Mouse (Mus musculus) R1 (cell line): ENCODE measurements around the gene Tns3.
A peak's percentile ranks its signal among the peaks of the same experiment; 100 is the strongest.
"Not testable (repeated sequence)": the region's sequence is repeated elsewhere in the genome, so short reads cannot be mapped to it uniquely, and the experiment has no call there.

Experiments used
- DNase-seq: peaks from one replicate; pipeline ENCODE4 v3.0.0-alpha.2; 2018; ENCODE audit warnings: low read depth, low spot score

Gene Tns3

DNA sequence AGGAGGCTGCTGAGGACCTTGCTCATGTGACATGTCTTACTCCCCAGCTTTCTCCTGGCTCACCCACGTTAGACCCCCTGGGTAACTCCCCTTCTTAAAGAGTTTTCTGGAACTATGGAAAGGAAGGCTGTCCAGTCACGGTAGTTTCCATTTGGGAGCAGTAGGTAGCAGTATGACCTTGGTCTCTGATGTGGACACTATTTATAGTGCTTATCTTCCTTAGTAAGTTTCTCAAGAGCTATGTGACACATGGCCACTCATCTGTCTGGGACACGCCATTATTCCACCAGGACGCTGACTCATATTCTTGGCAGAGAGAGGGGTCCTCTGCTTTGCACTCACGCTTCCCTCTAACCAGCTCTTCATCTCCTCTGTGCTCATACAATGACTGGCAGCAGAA lies 84.5 kb downstream of the Tns3 start:
- no peak for DNase-seq

DNA sequence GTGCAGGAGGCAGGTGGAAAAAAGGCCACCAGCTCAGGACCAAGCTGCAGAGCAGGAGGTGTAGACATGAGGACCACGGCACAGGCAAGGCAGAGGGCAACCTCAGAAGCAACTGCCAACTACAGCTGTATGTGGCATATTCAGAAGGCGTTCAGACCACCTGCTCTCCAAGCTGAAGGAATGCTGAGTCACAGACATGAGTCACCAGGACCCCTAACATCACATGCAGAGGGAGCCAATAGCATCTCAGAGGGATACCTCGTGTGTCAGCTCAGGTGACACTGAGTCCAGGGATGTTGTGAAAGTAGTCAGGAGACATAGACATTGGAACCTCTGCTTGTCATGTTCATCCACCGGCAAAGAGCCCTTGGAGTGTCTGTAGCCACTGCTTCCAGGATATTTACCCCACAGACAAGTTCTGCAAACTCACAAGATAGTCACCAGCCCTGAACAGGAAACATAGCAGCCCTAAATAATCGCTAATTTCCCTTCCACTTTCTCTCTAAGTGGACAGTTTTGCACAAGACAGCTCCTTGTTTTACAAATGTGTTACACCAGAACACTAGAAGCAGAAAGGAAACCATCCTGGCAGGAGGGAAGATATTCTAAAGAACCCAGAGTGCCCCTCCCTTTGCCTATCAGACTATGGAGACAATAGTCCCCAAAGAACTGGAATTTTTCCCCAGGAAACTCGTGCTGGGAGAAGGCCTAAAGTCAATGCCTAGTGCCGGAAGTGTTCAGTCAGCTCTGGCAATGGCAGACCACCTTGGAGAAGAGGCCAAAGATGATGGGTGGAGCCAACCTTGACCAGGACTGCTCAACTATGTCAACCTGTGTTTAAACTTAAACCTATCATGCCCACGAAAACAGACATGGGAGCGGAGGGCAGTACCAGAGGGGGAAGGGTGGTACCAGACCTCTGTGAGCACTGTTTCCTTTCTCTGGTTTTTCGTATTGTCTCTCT lies 88.8 kb downstream of the Tns3 start:
- peak; percentile 100 for DNase-seq

DNA sequence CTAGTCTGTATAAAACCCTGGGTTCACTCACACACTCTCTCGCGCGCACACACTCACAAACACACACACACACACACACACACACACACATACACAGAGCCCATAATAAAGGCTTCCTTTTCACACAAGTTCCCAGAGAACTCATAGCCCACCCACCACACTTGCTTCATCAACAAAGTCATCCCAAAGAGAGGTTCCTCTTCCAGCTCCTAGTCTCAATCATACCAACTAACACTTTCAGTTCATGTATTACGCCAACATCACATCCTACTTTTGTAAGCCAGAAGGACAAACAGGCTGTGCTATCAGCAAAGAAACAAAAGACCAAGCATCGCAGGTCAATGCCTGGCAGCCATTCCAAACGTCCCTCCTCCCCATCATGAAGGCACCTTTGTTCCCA lies 89.8 kb downstream of the Tns3 start:
- no peak for DNase-seq

- no peak for DNase-seq
Observed at GRCm38 (mm10) chr11:8572762-8573161, 91.6 kb downstream of the Tns3 start.

DNA sequence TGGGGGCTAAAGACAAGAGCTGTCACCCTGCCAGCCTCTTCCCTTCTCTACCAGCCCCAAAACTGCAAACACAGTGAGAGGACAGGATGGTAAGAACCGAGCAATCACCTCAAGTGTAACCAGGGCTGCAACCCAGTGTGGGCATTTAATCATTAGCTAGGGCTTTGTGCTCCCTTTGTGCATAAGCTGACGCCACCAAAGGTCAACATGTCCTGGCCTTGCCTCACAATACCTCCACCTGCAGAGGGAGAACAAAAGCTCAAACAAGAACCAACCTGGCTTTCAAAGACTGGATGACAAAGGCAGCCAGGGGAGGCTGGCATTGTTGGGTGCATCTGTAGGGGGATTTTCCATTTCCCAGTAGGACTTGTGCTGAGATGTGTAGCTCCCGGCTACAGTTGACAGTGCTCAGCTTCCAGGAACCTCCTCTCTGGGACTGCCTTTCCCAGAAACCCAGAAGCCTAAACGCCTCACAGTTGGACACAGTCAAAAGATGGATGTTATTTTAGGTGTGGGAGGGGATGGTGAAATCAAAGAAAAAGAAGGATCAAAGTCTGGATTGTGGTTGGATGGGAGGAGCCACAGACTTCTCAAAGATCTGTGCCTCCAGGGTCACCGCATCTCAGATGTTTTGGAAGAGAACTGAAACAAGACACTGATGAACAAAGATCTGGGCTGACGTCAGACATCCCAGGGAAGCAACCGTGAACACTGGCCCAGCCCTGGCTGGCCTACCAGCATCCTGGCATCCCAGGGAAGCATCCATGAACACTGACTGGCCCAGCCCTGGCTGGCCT lies 94.9 kb downstream of the Tns3 start:
- peak; percentile 99 for DNase-seq

DNA sequence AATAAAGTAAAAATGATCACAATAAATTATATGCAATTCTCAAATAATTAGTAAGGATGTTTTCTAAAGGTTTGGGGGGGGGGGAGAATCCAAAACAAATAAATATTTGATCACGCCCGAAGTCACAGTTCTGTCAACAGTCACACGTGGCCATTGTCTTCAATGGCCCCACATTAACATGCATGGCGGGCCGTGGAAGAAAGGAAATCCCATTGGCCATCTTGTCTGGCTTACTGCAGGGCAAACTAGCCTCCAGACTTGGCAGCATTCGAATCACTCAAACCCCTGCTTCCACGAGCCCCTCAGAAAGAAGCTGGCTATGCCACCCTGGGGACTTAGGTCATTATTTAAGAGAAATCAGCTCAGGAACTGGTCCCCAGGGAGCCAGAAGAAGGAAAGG lies 95.5 kb downstream of the Tns3 start:
- no peak for DNase-seq

GRCm38 (mm10) chr11:8566250-8566853 lies 98.0 kb downstream of the Tns3 start:
- peak; percentile 95 for DNase-seq

DNA sequence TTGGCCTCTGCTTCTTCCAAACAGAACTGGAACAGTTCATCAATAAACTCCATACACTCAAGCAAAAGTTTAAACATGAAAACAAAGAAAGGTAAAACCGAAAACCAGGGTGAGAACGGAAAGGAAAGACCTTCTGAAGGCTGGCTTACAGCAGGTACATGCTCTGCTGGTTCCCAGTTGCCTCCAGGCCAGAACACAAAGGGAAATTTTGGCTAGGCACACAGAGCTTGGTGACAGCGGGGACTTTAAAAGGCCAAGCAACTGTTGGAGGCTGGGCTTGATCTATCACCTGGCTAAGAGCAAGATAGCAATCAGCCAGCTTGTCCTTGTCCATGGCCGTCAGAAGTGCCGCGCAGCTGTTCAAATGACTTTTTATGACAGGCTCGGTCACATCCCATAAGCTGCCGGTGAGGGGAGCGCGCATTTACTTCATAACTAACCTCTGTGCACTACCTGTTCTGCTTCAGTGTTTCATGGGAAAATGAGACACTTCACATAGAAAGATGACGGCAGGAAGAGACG lies 105.5 kb downstream of the Tns3 start:
- no peak for DNase-seq

DNA sequence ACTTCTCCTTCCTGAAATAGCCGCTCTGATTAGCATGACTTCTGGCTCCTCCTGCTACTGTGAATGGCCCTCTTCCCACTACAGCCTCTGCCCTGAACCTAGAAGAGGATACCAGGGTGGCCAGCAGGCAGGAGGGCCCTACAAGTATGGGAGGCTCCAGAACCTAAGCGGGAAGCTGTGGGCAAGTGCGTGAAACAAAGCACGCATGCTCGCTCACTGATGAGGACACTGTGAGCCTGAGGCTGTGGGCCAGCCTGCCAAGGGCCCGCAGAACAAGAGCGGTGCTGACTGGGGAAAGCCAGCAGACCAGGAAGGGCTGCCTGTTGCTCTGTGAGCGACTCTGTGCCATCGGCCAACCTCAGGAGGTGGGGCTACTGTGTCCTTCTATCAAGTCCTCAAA lies 106.1 kb downstream of the Tns3 start:
- DNase-seq = no peak

- peak; percentile 46 for DNase-seq
Observed at GRCm38 (mm10) chr11:8557006-8557405, 107.3 kb downstream of the Tns3 start.

DNA sequence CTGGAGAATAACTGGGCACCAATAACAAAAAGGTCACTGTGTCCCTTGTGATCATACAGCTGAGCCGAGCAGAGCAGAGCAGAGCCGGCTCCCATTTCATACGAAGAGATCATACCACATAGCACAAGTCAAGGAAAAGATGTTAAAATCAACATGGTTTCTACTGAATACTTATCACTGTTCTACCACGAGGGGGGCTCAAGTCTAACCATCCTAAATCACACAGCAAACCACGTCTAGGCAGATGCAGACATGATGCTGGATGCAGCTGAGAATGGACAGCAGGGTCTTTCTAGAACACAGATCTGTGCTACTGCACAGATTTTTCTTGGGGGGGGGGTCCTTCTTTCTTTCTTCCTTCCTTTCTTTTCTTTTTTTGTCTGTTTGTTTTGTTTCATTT lies 112.6 kb downstream of the Tns3 start:
- DNase-seq = no peak

GRCm38 (mm10) chr11:8547661-8548060 lies 116.7 kb downstream of the Tns3 start:
- no peak for DNase-seq

DNA sequence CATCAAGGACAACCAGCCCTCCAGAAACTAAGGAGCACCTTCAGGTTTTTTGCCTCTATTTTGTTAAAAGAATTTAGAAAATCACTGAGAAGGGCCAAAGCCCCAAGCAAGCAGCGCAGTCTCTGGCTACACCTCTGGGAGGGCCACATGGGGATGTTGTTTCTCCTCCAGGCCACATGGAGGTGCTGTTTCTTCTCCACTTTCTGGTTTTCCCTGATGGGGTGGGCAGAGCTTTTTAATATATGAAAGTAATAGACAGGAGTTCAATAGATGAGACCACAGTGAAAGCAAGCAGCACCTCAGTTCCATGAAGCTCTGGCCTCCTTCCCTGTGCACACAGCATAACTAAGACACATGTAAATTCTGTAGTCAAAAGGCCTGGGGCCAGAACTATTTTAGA lies 118.5 kb downstream of the Tns3 start:
- peak; percentile 73 for DNase-seq

DNA sequence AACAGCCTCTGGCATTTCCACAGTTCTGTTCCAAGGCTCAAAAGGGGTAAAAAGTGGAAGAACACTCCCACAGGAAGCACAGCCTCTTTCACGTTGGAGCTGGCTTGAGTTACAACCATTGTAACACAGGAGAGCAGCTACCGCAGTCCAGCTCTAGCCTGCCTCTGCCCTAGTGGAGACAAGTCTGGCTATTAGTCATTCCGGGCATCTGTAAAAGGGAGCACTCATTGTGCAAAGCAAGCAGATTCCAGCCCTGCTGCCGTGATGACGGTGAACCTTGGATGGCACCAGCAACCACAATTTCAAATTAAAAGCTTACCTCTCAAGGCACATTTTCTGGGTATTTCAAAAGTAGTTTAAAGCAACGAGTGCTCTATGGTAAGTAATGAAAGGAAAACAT lies 120.0 kb downstream of the Tns3 start:
- DNase-seq = no peak

DNA sequence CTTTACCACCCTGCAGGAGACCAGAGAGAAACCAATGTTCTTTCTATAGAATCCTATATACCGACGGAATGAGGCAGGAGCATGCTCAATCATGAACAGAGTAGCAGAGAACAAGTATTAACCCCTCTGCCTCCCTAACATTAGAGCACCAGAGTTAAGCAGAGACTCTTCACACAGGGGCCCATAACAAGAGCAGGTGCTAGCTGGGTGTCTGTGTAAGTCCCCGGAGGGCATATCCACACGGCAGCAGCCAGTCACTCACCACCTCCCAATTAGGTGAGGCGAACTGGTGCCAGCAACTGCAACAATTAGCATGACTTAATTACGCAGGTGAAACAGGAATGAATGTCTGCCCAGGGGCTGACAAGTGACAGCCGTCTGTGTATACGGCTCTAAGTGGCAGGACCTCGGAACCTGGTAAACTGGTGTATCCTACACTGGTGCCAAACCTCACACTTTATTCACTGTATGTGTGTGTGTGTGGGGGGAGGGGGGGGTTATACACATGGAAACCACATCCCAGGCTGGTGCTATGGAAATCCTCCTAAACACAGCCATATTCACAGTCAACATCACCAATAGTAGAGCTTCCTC lies 123.0 kb downstream of the Tns3 start:
- no peak for DNase-seq

DNA sequence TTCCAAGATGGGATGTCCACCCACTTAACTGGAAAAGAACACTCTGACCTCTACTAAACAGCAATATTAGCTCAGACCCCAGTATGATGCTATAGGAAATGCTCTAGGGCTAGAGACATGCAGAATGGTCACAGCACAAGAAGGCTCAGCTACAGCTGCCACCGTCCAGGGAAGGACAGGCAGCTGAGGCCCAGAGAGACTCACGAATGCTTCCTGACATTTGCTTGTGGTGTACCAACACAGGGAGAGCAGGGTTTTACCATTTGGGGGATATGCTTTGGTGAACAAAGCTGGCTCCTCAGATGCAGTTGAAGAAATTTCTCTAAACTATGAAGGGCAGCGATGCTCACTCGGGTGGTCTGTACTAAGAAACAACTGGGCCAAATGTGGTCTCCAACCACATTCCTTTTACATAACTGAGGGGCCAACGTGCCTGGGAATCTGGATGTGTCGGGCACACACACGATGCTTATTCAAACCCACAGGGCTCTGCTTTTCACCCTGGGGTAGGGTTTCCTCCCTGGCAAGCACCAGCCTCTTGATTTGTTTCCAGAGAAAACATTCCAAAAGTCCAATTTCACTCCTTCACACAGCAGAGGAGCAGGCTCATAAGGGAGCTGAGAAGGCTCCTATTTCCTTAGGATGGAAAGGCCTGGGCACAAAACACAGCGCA lies 124.6 kb downstream of the Tns3 start:
- DNase-seq = no peak

GRCm38 (mm10) chr11:8537013-8537614 lies 127.2 kb downstream of the Tns3 start:
- no peak for DNase-seq

GRCm38 (mm10) chr11:8534893-8535292 lies 129.4 kb downstream of the Tns3 start:
- peak; percentile 72 for DNase-seq

DNA sequence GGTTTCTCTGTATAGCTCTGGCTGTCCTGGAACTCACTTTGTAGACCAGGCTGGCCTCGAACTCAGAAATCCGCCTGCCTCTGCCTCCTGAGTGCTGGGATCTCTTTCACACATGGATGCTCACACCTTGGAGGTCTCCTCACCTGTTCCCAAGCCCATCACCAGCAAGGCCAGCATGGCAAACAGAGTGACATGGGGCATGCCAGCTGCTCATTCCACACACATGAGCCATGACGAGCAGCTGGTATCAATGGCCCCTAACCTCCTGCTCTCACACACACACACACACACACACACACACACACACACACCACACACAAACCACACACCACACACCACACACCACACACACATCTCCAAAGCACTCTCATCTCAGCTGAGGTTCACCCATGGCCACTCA lies 131.6 kb downstream of the Tns3 start:
- not testable (repeated sequence) for DNase-seq

DNA sequence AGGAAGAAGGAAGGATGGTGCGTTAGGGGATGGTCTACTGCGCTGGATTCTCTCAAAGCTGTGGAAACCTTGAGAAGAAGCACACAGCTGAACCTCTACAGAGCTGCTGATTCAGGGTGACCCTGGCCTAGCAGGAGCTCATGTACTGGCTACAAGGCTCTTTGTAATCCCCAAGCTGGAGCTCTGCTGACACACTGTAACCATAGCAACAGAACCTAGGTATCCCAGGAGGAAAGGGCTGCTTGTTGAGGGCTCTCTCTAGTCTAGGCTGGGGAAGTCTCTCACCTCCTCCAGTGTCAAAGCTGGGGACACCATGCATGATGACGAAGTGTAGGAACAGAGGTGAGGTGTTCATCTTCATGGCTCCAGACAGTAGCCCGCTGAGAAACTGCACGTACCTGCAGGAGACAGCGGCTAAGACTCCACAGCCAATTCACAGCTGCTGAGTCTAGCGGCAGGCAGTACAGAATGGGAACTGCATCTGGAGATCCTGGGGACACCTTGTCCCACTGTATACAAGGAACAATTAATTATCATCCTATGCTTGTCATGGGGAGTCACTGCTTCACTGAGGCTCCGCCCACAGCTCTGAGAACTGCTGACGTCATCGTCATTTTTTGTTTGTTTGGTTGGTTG lies 132.1 kb downstream of the Tns3 start:
- DNase-seq = peak; percentile 76
